Mouse (Mus musculus) heart, adult 2 months (tissue): Measurements from ENCODE around the gene Pltp. TPM values are rescaled to one million over a fixed set of nuclear protein-coding genes. Genes with fewer than 3 reads are reported as not detected.
"Not testable (repeated sequence)": the region's sequence is repeated elsewhere in the genome, so short reads cannot be mapped to it uniquely, and the experiment has no call there.

Experiments
- DNase-seq, 2 experiments: peaks; one replicate each; pipeline ENCODE4 v3.0.0; 2021
- H3K27ac ChIP-seq: fragments of 200-600 bp; 2 replicates; pipeline ENCODE4 v1.8.1; 2022
- H3K27me3 ChIP-seq: fragments of 200-500 bp; 2 replicates; pipeline ENCODE4 v1.6.1; 2012; ENCODE audit warnings: mild to moderate bottlenecking, low read length, inconsistent platforms, mixed read lengths; ENCODE audit not compliant: control insufficient read depth, insufficient read depth
- H3K36me3 ChIP-seq: fragments of 200-500 bp; 2 replicates; pipeline ENCODE4 v1.6.1; 2012; ENCODE audit warnings: low read length, inconsistent platforms; ENCODE audit not compliant: control insufficient read depth, insufficient read depth
- H3K4me1 ChIP-seq: fragments of 200-500 bp; 2 replicates; pipeline ENCODE4 v1.6.1; 2011; ENCODE audit warnings: low read length; ENCODE audit not compliant: control insufficient read depth, insufficient read depth
- H3K4me3 ChIP-seq: fragments of 200-600 bp; 2 replicates; pipeline ENCODE4 v1.8.1; 2022
- H3K79me2 ChIP-seq: fragments of 200-500 bp; replicated peaks from 2 replicates; pipeline ENCODE4 v1.6.1; 2012; ENCODE audit warnings: mild to moderate bottlenecking, inconsistent platforms, low read length, moderate library complexity, mixed read lengths; ENCODE audit not compliant: control insufficient read depth, insufficient read depth
- H3K9ac ChIP-seq: fragments of 200-500 bp; 2 replicates; pipeline ENCODE4 v1.6.1; 2012; ENCODE audit warnings: low read depth, mild to moderate bottlenecking, control low read depth, inconsistent platforms, low read length, mixed read lengths
- CTCF ChIP-seq: fragments of 200-600 bp; IDR thresholded peaks from 2 replicates; pipeline ENCODE4 v1.8.1; 2022; ENCODE audit warnings: antibody characterized with exemption, mild to moderate bottlenecking, moderate library complexity
- EP300 ChIP-seq: fragments of 200-500 bp; IDR thresholded peaks from 2 replicates; pipeline ENCODE4 v1.6.1; 2011; ENCODE audit warnings: low read depth, low read length, control low read depth; ENCODE audit not compliant: insufficient read depth
- POLR2A ChIP-seq: fragments of 200-500 bp; IDR thresholded peaks from 2 replicates; pipeline ENCODE4 v1.6.1; 2011; ENCODE audit warnings: mild to moderate bottlenecking, low read depth, low read length, control low read depth; ENCODE audit not compliant: insufficient read depth
- WGBS: fragments of 180-500 bp; shearing (Covaris S2); methylation state at CpG from one replicate; pipeline ENCODE4 v1.1.7; 2018; 5-methylcytosine and 5-hydroxymethylcytosine counted together
- intact Hi-C: fragments of 180-260 bp; cut with DNase I; formaldehyde crosslinking; loops from one replicate; pipeline ENCODE4 v1.15.1; 2025
- polyA plus RNA-seq: library from polyadenylated mRNA; depleted of rRNA; stranded (reverse); fragments of >200 nt; gene quantifications from 2 replicates; pipeline ENCODE4 v1.2.3, GENCODE M21; 2012
- total RNA-seq, 2 experiments: library from RNA; stranded (reverse); gene quantifications; 2 replicates each; pipeline ENCODE4 v1.2.3; 2021

The Pltp gene
- total and polyA plus RNA-seq, 3 experiments, result 33.8 to 71.2 (median 36.1) TPM

GRCm38 (mm10) chr2:164875648-164876047, 18.1 kb upstream of the Pltp start:
- intact Hi-C loops, result not testable (repeated sequence)
- WGBS, result 55% methylated on average over 2 of the region's 2 CpGs
- peak overlapping the region; percentile 96 for H3K27ac ChIP-seq

GRCm38 (mm10) chr2:164874239-164874769, 16.8 kb upstream of the Pltp start:
- H3K27ac ChIP-seq, result peak overlapping the region; percentile 96
- H3K79me2 ChIP-seq, result no peaks in the 10 kb centered on the region
- H3K9ac ChIP-seq, result peak overlapping the region; percentile 53
- TF ChIP-seq EP300 (peak; percentile 77; the same call in 1 of the 2 replicates), POLR2A (peak; percentile 81), CTCF (no peak)
- peak overlapping the region; percentile 37 for H3K4me3 ChIP-seq
- 16% methylated on average over 1 of the region's 1 CpGs for WGBS
- intact Hi-C loops, result no loop called here
- peaks cover 15% of the 10 kb centered on the region for H3K4me1 ChIP-seq
- no peaks in the 10 kb centered on the region for H3K27me3 ChIP-seq
- peak; percentile 66 to 79 for DNase-seq
- H3K36me3 ChIP-seq, result peaks cover 3% of the 10 kb centered on the region; the same call in 1 of the 2 replicates

More at GRCm38 (mm10) chr2:164875648-164876047, 18.1 kb upstream of the Pltp start:
- not testable (repeated sequence) for H3K79me2 ChIP-seq, H3K36me3 ChIP-seq, H3K9ac ChIP-seq, DNase-seq, H3K4me3 ChIP-seq, H3K27me3 ChIP-seq
- peak; percentile 50 for TF ChIP-seq CTCF
- peaks cover 16% of the 10 kb centered on the region for H3K4me1 ChIP-seq

DNA sequence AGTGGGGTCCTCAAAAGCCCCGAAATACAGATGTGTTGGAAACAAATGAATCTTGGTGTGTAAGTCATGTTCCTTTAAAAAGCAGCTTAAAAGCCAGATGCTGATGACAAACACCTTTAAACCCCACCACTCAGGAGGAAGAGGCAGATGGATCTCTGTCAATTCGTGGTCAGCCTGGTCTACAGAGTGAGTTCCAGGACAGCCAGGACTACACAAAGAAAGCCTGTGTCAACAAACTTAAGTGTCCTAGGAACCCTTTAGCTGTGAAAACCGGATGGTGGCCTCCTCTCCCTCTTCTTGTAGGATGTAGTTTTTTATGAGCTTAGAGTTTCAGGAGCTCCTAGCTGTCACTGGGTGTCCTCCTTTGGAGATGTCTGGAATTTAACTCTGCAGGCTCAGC, 16.1 kb upstream of the Pltp start:
- no peak for DNase-seq
- H3K4me1 ChIP-seq, result peaks cover 15% of the 10 kb centered on the region
- no peaks in the 10 kb centered on the region for H3K79me2 ChIP-seq
- intact Hi-C loops, result no loop called here
- peaks cover 3% of the 10 kb centered on the region; the same call in 1 of the 2 replicates for H3K36me3 ChIP-seq
- TF ChIP-seq EP300 (no peak), CTCF (no peak), POLR2A (no peak)
- H3K9ac ChIP-seq, result peak overlapping the region; percentile 37
- H3K27me3 ChIP-seq, result no peaks in the 10 kb centered on the region
- 50% methylated on average over 3 of the region's 3 CpGs for WGBS
- H3K27ac ChIP-seq, result peak overlapping the region; percentile 96
- H3K4me3 ChIP-seq, result peak overlapping the region; percentile 37

GRCm38 (mm10) chr2:164871602-164872303, 14.2 kb upstream of the Pltp start:
- Histone ChIP-seq H3K27me3 (no peaks in the 10 kb centered on the region), H3K4me1 (peaks cover 10% of the 10 kb centered on the region), H3K4me3 (no peak overlapping the region), H3K9ac (no peak overlapping the region), H3K79me2 (no peaks in the 10 kb centered on the region), H3K27ac (no peak overlapping the region), H3K36me3 (no peaks in the 10 kb centered on the region)
- 56% methylated on average over 6 of the region's 6 CpGs for WGBS
- TF ChIP-seq EP300, result no peak
- peak; percentile 28; the same call in 1 of the 2 replicates for TF ChIP-seq CTCF
- TF ChIP-seq POLR2A, result no peak
- no peak for DNase-seq
- intact Hi-C loops, result no loop called here

DNA sequence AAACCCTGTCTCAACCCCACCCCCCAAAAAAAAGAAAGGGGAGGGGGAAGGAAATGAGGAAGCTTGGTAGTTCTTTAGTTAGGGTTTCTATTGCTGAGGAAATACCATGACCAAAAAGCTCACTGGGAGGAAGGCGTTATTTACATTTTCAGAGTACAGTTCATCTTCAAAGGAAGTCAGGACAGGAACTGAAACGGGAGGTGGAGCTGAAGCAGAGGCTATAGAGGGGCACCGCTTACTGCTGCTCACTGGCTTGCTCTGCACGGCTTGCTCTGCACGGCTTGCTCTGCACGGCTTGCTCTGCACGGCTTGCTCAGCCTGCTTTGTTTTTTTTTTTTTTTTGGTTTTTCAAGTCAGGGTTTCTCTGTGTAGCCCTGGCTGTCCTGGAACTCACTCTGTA, 11.0 kb upstream of the Pltp start:
- peaks cover 7% of the 10 kb centered on the region for H3K4me1 ChIP-seq
- H3K79me2 ChIP-seq, result no peaks in the 10 kb centered on the region
- H3K9ac ChIP-seq, result no peak overlapping the region
- 68% methylated on average over 7 of the region's 7 CpGs for WGBS
- no peaks in the 10 kb centered on the region for H3K27me3 ChIP-seq
- intact Hi-C loops, result no loop called here
- no peak for DNase-seq
- no peak for TF ChIP-seq POLR2A
- TF ChIP-seq CTCF, result no peak
- no peak for TF ChIP-seq EP300
- no peaks in the 10 kb centered on the region for H3K36me3 ChIP-seq
- H3K4me3 ChIP-seq, result no peak overlapping the region
- H3K27ac ChIP-seq, result no peak overlapping the region

GRCm38 (mm10) chr2:164867566-164867965, 10.1 kb upstream of the Pltp start:
- no peaks in the 10 kb centered on the region for H3K36me3 ChIP-seq
- no peaks in the 10 kb centered on the region for H3K79me2 ChIP-seq
- TF ChIP-seq POLR2A (no peak), CTCF (peak; percentile 80)
- no peak for DNase-seq
- H3K27me3 ChIP-seq, result no peaks in the 10 kb centered on the region
- intact Hi-C loops, result loop anchor here (2.0 kb wide), 1 partner anchor 33 kb away; no protein-coding TSS in a partner anchor
- 89% methylated on average over 7 of the region's 7 CpGs for WGBS
- no peak overlapping the region for H3K4me3 ChIP-seq
- H3K27ac ChIP-seq, result peak overlapping the region; percentile 76
- H3K4me1 ChIP-seq, result peaks cover 9% of the 10 kb centered on the region
- no peak overlapping the region for H3K9ac ChIP-seq
